In genomic region chr9:66347405-66348035, GRCm38 (mm10) we compare ENCODE assay signal across 14 mouse cellular contexts. TPM values are rescaled to one million over a fixed set of nuclear protein-coding genes. Genes with fewer than 3 reads are reported as not detected.
A peak's percentile ranks its signal among the peaks of the same experiment; 100 is the strongest.
DNase-seq lines count a peak whose midpoint lies in the region; ATAC-seq and TF ChIP-seq lines count a peak whose summit lies in the region.
"Had no signal": no experiment of that assay in that cellular context is flagged by ENCODE, and none has a peak within 500 bp of the region (broad histone marks: within the 10 kb centered on the region; RNA-seq: fewer than 3 reads in every experiment).

No protein-coding gene starts in this region.

- H3K36me3 ChIP-seq in midbrain, embryonic 10.5 days: no peaks in the 10 kb centered on the region
- H3K36me3 ChIP-seq: forebrain, embryonic 10.5 days; intestine, embryonic 15.5 days; lung, embryonic 15.5 days had no signal

- H3K27ac ChIP-seq in bone marrow, adult 2 months (ENCODE audit: control insufficient read depth, insufficient read depth, low read depth, low read length, poor library complexity): peak overlapping the region; percentile 51
- H3K27ac ChIP-seq in midbrain, embryonic 10.5 days (replicated peaks): no peak overlapping the region
- H3K27ac ChIP-seq: forebrain, embryonic 10.5 days; gastrocnemius, adult 2 months; intestine, embryonic 15.5 days; left cerebral cortex, adult 2 months; lung, embryonic 15.5 days had no signal

- TF ChIP-seq CTCF in bone marrow, adult 2 months (IDR thresholded peaks at IDR 0.05; ENCODE audit: control insufficient read depth, insufficient read depth, low read length): no peak

- no peak overlapping the region for H3K4me3 ChIP-seq in bone marrow, adult 2 months (replicated peaks; ENCODE audit: control insufficient read depth, low read depth, low read length)
- no peak overlapping the region for H3K4me3 ChIP-seq in midbrain, embryonic 10.5 days
- H3K4me3 ChIP-seq: forebrain, embryonic 10.5 days; gastrocnemius, adult 2 months; intestine, embryonic 15.5 days; left cerebral cortex, adult 2 months; lung, embryonic 15.5 days had no signal

- DNase-seq in CD4-positive, CD25-positive, alpha-beta regulatory T cell, adult 2 months (ENCODE audit: low read depth, low spot score): peak; percentile 12
- peak; percentile 77 for DNase-seq in liver
- no peak for DNase-seq in midbrain, embryonic 10.5 days (ENCODE audit: low spot score)
- DNase-seq in urinary bladder, postnatal 10 days (ENCODE audit: low spot score): no peak
- no peak for DNase-seq in adrenal gland, adult (ENCODE audit: inconsistent age in 2 of 2, low spot score in 1 of 2)
- DNase-seq: gastrocnemius, adult 2 months; kidney, postnatal 14 days had no signal

- H3K9me3 ChIP-seq in midbrain, embryonic 10.5 days (replicated peaks): no peaks in the 10 kb centered on the region
- H3K9me3 ChIP-seq: forebrain, embryonic 10.5 days; intestine, embryonic 15.5 days; lung, embryonic 15.5 days had no signal

- TF ChIP-seq POLR2A in bone marrow, adult 2 months (IDR thresholded peaks at IDR 0.05; ENCODE audit: borderline replicate concordance, control insufficient read depth, low read depth, low read length): no peak

- 43% methylated on average over 7 of the region's 7 CpGs for WGBS in bone marrow, adult 2 months
- WGBS in midbrain, embryonic 10.5 days: 85% methylated on average over 7 of the region's 7 CpGs

- H3K4me1 ChIP-seq in bone marrow, adult 2 months (ENCODE audit: control insufficient read depth, insufficient read depth, low read length): peaks cover 3% of the 10 kb centered on the region
- H3K4me1 ChIP-seq in midbrain, embryonic 10.5 days: peaks cover 27% of the 10 kb centered on the region

- ATAC-seq in CD4-positive, CD25-positive, alpha-beta regulatory T cell, adult 4 months: no peak
- peak; percentile 21; the same call in 1 of the 2 replicates for ATAC-seq in megakaryocyte-erythroid progenitor cell, adult 5-6 weeks (replicated peaks; ENCODE audit: low FRiP score, low TSS enrichment, poor library complexity, severe bottlenecking)
- ATAC-seq: intestine, embryonic 15.5 days had no signal

- peaks cover 4% of the 10 kb centered on the region; the same call in 1 of the 2 replicates for H3K27me3 ChIP-seq in midbrain, embryonic 10.5 days (ENCODE audit: low read depth, poor library complexity, severe bottlenecking)
- H3K27me3 ChIP-seq: intestine, embryonic 15.5 days; lung, embryonic 15.5 days had no signal

RNA-seq across cellular contexts. Expression of gene Herc1, which starts 2.7 kb away (rescaled TPM):
- 10 to 100 TPM; 40.2 to 45.8 TPM for polyA plus RNA-seq in CD4-positive, CD25-positive, alpha-beta regulatory T cell, adult 4 months (2017; shearing (Covaris generic))
- 37.8 and 47.3 TPM in 2 replicates for polyA plus RNA-seq in bone marrow, adult 2 months (2011; ENCODE audit: insufficient read depth, insufficient read length, low replicate concordance, missing spikeins)
- 91.0 and 97.4 TPM in 2 replicates for total RNA-seq in megakaryocyte-erythroid progenitor cell, adult 5-6 weeks (2014; fragmentation: Nextera tagmentation)
- 96.9 and 106 TPM in 2 replicates for total RNA-seq in megakaryocyte-erythroid progenitor cell, adult 5-6 weeks (2017)
- polyA plus RNA-seq in midbrain, embryonic 10.5 days (2016; fragmentation: Nextera tagmentation; extraction: Ambion mirVana): 26.1 and 30.8 TPM in 2 replicates

Comparison
In these comparisons a context has a peak if more than half of its experiments do, and no peak if none do; other contexts are left out.
1. DNase-seq: peak in CD4-positive, CD25-positive, alpha-beta regulatory T cell, adult 2 months (single experiment) and liver (single experiment); none in midbrain, embryonic 10.5 days (single experiment), urinary bladder, postnatal 10 days (single experiment) and adrenal gland, adult (0 of 2).